Mouse (Mus musculus): Measurements from ENCODE around the gene Prune2.
A peak's percentile ranks its signal among the peaks of the same experiment; 100 is the strongest.
"Not testable (repeated sequence)": the region's sequence is repeated elsewhere in the genome, so short reads cannot be mapped to it uniquely, and the experiment has no call there.

The Prune2 gene

DNA sequence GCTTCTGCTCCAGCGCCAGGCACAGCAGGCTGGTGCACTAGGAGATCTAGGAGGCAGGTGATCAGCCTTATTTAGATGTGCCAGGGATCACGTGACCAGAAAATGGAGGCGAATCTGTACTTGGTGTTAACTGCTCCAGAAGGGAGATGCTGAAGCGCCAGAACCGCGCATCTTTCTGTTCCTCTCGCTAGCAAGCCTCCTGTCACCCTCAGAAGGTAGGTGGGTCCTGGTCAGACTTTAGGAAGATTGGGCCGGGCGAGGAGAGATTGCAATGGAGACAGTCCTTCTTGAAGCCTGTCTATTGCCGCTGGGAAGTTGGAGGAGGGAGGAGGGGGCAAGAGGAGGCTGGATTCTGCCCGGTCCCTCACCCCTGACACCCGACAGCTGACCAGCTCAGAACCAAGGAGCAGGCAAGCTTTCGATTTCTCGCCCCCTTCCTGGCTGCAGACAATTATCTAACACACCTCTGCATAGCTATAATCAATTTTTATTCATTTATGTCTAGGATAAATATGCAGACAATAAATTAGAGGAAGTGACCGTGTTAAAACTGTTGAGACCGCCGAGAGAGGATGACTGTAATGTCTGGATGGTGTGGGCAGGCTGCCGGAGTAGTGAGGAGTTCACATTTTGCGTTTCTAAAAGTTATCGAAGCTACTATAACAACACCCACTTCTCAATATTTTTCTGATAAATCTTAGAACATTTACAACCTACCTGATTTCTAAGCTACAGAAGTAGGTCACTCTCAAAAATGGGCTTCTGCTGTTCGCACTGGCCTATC, 181.0 kb downstream of the Prune2 start:
- DNase-seq, result peak; percentile 86 to 87

DNA sequence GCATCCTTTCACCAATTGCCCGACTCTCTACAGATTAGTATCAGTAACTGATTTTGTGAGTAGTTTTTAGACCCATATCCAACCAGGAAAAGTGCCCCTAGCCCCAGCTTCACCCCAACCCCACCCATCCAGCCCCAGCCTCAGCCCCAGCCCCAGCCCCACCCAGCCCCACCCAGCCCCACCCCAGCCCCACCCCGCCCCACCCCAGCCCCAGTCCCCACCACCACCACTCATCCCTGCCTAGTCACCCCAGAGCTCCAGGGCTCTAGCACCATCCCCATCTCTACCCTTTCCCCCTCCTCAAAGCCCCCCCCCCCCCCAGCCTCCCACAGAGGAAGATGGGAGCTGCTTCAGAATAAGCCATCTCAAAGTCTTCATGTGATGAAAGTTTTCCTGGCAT, 181.7 kb downstream of the Prune2 start:
- DNase-seq, result no peak

- DNase-seq, result no peak
Observed at GRCm38 (mm10) chr19:17138144-17138915, 182.4 kb downstream of the Prune2 start.

GRCm38 (mm10) chr19:17140016-17140914, 184.3 kb downstream of the Prune2 start:
- no peak for DNase-seq

DNA sequence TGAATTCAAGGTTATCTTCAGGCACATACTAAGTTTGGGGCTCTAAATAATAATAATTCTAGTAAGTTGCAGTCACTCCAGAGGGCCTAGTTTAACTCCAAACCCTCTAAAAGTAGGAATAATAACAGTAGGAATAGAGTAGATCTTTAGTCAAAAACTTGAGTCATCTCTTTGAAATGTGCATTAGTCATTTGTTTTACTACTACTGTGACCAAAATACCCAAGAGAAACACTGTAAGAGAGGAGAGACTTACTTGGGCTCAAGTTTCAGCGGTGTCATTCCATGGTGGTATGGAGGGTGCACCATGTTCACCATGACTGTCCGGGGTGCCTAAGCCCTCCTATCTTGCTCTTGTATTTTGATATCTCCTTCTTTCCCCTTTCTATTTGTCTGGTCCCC, 187.3 kb downstream of the Prune2 start:
- DNase-seq, result no peak

DNA sequence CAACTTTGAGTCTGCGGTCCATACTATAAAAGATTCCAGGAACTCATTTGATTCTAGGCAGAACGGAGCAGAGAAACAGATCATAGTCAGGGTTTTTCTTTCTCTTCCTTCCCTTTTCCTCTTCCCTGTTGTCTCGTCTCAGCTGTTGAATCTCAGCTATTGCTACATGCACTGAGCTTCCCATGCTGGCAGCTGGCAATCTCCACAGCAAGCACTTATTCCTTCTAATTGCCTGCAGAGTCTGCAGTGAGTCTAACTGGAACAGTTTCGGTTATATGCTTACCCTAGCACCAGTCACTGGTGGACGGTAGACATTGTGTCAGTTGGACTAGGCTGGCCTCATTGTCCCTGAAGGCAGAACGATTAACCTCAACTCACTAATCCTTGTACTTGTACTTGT, 188.3 kb downstream of the Prune2 start:
- no peak for DNase-seq

- no peak for DNase-seq
Observed at GRCm38 (mm10) chr19:17150064-17150463, 194.1 kb downstream of the Prune2 start.

DNA sequence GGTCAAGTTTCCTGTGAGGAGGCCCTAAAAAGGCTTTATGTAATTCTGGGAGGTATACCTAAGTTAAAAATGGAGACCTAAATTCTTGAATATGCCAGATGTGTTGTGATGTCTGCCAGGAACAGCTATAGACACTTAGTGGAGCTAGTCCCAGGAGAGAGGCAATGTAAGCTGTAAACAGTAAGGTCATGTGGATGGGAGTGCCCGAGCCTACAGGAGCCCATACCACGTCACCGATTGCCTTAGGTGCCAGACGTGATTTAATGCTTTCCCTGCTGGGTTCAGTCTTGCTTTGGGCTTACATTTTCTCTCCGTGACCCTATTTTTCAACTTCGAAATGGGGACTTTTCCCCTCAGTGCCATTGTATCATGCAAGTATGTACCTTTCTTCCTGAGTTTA, 195.9 kb downstream of the Prune2 start:
- DNase-seq, result no peak

- DNase-seq, result no peak
Observed at GRCm38 (mm10) chr19:17152461-17152860, 196.5 kb downstream of the Prune2 start.

DNA sequence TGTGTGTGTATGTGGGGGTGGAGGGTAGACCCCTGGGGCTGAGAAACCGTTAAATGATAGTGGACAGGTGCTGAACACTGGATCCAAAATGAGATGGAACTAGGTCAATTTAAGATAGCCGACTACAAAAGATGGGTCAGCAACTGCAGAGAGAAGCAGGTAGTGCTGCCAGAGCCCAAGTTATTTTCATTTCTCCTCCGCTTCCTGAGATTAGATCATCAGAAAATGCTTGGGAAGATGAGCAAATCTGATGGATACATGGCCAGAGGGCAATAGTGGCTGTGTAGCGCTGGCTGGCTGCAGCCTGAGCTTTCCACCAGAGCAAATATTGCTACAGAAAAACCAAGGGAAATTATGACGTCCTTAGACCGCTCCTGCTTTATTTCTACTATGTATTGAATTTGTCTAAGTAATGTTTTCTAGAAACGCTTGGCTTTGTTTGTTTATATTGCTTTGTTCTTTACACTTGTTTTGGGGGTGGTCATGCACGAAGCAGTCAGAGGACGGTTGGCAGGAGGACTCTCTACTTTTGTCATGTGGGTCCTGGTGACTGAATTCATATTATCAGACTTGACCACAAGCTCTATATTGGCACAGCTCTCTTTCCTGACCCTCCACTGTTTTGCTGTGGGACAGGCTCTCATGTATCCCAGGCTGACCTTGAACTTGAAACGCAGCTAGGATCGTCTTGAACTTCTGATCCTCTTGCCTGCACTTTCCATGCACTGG, 198.2 kb downstream of the Prune2 start:
- peak; percentile 52 to 64 for DNase-seq

GRCm38 (mm10) chr19:17155216-17155615, 199.3 kb downstream of the Prune2 start:
- DNase-seq, result no peak

DNA sequence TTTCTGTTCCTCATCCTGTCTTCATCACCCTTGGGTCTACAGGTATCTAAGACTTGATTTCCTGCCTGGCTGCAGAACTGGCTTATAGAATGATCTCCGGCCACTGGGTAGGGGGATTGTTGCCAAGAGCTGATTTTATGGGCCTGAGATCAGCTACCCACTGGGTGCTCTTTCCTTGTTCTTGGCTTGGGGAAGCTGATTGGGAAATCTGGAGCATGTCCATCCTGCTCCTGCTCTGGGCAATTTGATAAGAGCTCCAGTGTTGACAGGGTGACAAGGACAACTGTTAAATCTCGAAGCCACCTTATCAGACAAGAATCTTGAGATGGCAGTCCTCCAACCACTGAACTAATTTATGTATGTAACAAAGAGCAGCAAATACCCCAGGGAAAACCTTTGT, 203.8 kb downstream of the Prune2 start:
- peak; percentile 81 to 85 for DNase-seq

DNA sequence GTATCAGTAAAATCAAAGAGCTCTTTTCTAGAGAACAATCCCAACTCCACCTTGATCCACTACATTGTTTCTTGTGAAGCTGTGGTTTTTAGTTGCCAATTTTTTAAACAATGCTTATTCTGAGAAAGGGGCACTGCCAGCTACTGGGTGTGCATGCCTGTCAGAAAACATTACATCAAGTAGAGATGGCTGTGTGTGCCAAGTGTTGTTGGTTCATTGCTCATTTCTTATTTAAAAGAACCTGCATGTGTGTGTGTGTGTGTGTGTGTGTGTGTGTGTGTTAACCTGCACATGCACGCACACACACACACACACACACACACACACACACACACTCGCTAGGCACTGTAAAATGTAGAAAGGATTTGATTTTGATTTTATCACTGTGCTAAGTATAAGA, 204.3 kb downstream of the Prune2 start:
- DNase-seq, result peak; percentile 69 to 72

- no peak for DNase-seq
Observed at GRCm38 (mm10) chr19:17163511-17163953, 207.6 kb downstream of the Prune2 start.

DNA sequence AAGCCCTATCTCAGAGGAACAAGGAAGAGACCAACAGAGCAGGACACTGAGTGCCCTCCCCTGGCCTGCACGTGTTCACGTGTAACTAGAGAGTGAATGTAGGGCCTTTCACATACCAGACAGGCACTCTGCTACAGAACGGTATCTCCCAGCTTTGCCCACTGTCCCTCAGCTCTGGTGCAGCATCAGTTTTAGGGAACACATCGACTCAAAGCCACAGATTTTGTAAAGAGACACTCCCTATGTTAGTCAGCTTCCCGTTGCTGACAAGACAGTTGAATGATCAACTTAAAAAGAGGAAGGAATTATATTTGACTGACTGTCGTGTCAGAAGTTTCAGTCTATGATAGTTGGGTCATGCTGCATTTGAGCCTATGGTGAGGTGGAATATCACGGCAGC, 210.4 kb downstream of the Prune2 start:
- no peak for DNase-seq

DNA sequence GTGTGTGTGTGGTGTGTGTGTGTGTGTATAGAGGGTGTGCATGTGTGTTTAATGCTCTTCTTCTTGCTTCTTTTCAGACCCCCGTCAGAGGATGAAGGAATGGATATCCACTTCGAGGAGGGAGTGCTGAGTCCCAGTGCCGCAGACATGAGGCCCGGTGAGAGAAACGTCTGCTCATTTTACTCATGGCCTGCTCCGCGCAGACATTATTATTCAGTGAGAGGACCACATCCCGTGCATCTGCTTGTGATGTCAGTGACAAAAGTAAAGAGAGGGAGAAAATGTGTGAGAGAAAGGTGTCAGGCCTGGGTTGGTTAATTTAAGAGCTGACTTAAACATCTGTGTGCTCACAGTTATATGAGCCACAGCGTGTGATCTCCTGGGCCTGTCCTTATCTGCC, 212.3 kb downstream of the Prune2 start:
- DNase-seq, result no peak

DNA sequence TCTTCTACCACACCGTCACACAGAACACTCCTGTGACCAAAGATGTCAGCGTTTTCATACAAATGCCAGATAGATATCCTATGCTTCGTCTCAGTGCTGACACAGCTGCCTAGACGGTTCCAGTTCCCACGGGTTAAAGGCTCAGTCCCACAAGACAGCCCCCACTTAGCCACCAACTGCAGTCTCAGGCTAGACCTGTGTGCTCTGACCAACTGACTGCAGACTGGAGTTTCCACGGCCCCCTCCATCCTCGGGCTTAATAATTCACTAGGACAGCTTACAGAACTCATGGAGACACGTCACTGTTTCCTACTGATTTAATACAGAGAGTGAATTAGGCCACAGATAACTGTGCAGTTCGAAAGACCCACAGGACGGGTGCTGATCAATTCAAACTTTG, 213.8 kb downstream of the Prune2 start:
- DNase-seq, result no peak

GRCm38 (mm10) chr19:17174501-17174900, 218.6 kb downstream of the Prune2 start:
- DNase-seq, result not testable (repeated sequence)

GRCm38 (mm10) chr19:17180506-17180905, 224.6 kb downstream of the Prune2 start:
- no peak for DNase-seq

GRCm38 (mm10) chr19:17194730-17195129, 238.8 kb downstream of the Prune2 start:
- peak; percentile 49 to 59 for DNase-seq

GRCm38 (mm10) chr19:17199059-17199458, 243.1 kb downstream of the Prune2 start:
- no peak for DNase-seq

GRCm38 (mm10) chr19:17207141-17207540, 251.2 kb downstream of the Prune2 start:
- DNase-seq, result peak; percentile 33 to 48

Measured in cerebellum, adult 18-20 months (tissue).